Mouse (Mus musculus) stomach, embryonic 15.5 days (tissue): ENCODE measurements at regions not wholly inside any gene's neighbourhood (a gene's known extent, or its start where the extent isn't known, plus 50 kb on each side); places are given as distances from the start of the nearest gene placed in this dataset.
"Not testable (repeated sequence)": the region's sequence is repeated elsewhere in the genome, so short reads cannot be mapped to it uniquely, and the experiment has no call there.

Experiments used
- ATAC-seq: fragments of 200-750 bp; cut with Nextera tagmentation; 2 replicates; pipeline ENCODE4 v1.8.0; 2017; ENCODE audit warnings: low read depth, moderate number of reproducible peaks, moderate TSS enrichment; ENCODE audit not compliant: insufficient read depth, low FRiP score
- H3K27ac ChIP-seq: fragments of 300-500 bp; sonication (generic); 2 replicates; pipeline ENCODE4 v1.5.1; 2015; ENCODE audit warnings: mild to moderate bottlenecking, inconsistent platforms
- H3K27me3 ChIP-seq: fragments of 300-500 bp; sonication (generic); replicated peaks from 2 replicates; pipeline ENCODE4 v1.6.1; 2015; ENCODE audit warnings: inconsistent platforms
- H3K36me3 ChIP-seq: fragments of 300-500 bp; sonication (generic); 2 replicates; pipeline ENCODE4 v1.6.1; 2015; ENCODE audit warnings: inconsistent platforms
- H3K4me1 ChIP-seq: fragments of 300-500 bp; sonication (generic); 2 replicates; pipeline ENCODE4 v1.6.1; 2015; ENCODE audit warnings: inconsistent platforms
- H3K4me2 ChIP-seq: fragments of 300-500 bp; sonication (generic); 2 replicates; pipeline ENCODE4 v1.6.1; 2015; ENCODE audit warnings: mild to moderate bottlenecking, inconsistent platforms
- H3K4me3 ChIP-seq: fragments of 300-500 bp; sonication (generic); replicated peaks from 2 replicates; pipeline ENCODE4 v1.5.1; 2015; ENCODE audit warnings: inconsistent platforms
- H3K9ac ChIP-seq: fragments of 300-500 bp; sonication (generic); 2 replicates; pipeline ENCODE4 v1.6.1; 2015; ENCODE audit warnings: inconsistent platforms
- H3K9me3 ChIP-seq: fragments of 300-500 bp; sonication (generic); 2 replicates; pipeline ENCODE4 v1.6.1; 2016; ENCODE audit warnings: inconsistent platforms
- WGBS: fragments of 180-500 bp; shearing (Covaris S2); methylation state at CpG from one replicate; pipeline ENCODE4 v1.1.7; 2015; 5-methylcytosine and 5-hydroxymethylcytosine counted together

GRCm38 (mm10) chr13:57042514-57042913 is 146.7 kb upstream of the Trpc7 start:
- Histone ChIP-seq H3K9me3 (no peaks in the 10 kb centered on the region), H3K4me1 (0 out of 2 replicates have a peak, but pooled peaks cover 3% of the 10 kb centered on the region), H3K4me3 (no peak overlapping the region), H3K27ac (no peak overlapping the region), H3K27me3 (no peaks in the 10 kb centered on the region), H3K9ac (no peak overlapping the region), H3K4me2 (no peak overlapping the region), H3K36me3 (no peaks in the 10 kb centered on the region)
- WGBS: 74% methylated on average over 5 of the region's 5 CpGs
- ATAC-seq: no peak

GRCm38 (mm10) chr13:57032871-57033270 is 137.1 kb upstream of the Trpc7 start:
- no peak overlapping the region for H3K9ac ChIP-seq
- 76% methylated on average over 4 of the region's 4 CpGs for WGBS
- no peaks in the 10 kb centered on the region for H3K36me3 ChIP-seq
- no peaks in the 10 kb centered on the region for H3K4me1 ChIP-seq
- no peak overlapping the region for H3K4me3 ChIP-seq
- ATAC-seq: no peak
- no peaks in the 10 kb centered on the region for H3K27me3 ChIP-seq
- no peaks in the 10 kb centered on the region for H3K9me3 ChIP-seq
- H3K4me2 ChIP-seq: no peak overlapping the region
- H3K27ac ChIP-seq: no peak overlapping the region

GRCm38 (mm10) chr13:57017553-57018341 is 122.0 kb upstream of the Trpc7 start:
- Histone ChIP-seq H3K4me2 (no peak overlapping the region), H3K4me3 (no peak overlapping the region), H3K9ac (no peak overlapping the region), H3K4me1 (no peaks in the 10 kb centered on the region), H3K27ac (no peak overlapping the region), H3K36me3 (no peaks in the 10 kb centered on the region), H3K27me3 (no peaks in the 10 kb centered on the region), H3K9me3 (no peaks in the 10 kb centered on the region)
- no peak for ATAC-seq
- 66% methylated on average over 11 of the region's 11 CpGs for WGBS

GRCm38 (mm10) chr13:57016465-57017272 is 120.9 kb upstream of the Trpc7 start:
- ATAC-seq: no peak
- H3K4me1 ChIP-seq: no peaks in the 10 kb centered on the region
- H3K4me2 ChIP-seq: no peak overlapping the region
- H3K9me3 ChIP-seq: no peaks in the 10 kb centered on the region
- no peak overlapping the region for H3K4me3 ChIP-seq
- no peaks in the 10 kb centered on the region for H3K27me3 ChIP-seq
- no peak overlapping the region for H3K9ac ChIP-seq
- no peak overlapping the region for H3K27ac ChIP-seq
- H3K36me3 ChIP-seq: no peaks in the 10 kb centered on the region
- 45% methylated on average over 13 of the region's 13 CpGs for WGBS

- H3K9me3 ChIP-seq, H3K27me3 ChIP-seq, H3K36me3 ChIP-seq, H3K4me1 ChIP-seq, H3K4me2 ChIP-seq, ATAC-seq, H3K4me3 ChIP-seq, H3K27ac ChIP-seq, H3K9ac ChIP-seq: not testable (repeated sequence)
- 91% methylated on average over 8 of the region's 8 CpGs for WGBS
Measured at GRCm38 (mm10) chr13:57007236-57007635, 111.4 kb upstream of the Trpc7 start.

- Histone ChIP-seq H3K4me2 (no peak overlapping the region), H3K9me3 (no peaks in the 10 kb centered on the region), H3K9ac (no peak overlapping the region), H3K27ac (no peak overlapping the region), H3K36me3 (no peaks in the 10 kb centered on the region), H3K4me3 (no peak overlapping the region), H3K27me3 (no peaks in the 10 kb centered on the region), H3K4me1 (no peaks in the 10 kb centered on the region)
- WGBS: 41% methylated on average over 8 of the region's 8 CpGs
- no peak for ATAC-seq
Measured at GRCm38 (mm10) chr13:57003565-57004132, 107.9 kb upstream of the Trpc7 start.

- no peak for ATAC-seq
Measured at GRCm38 (mm10) chr13:56992022-56992421, 96.2 kb upstream of the Trpc7 start.

GRCm38 (mm10) chr13:56974063-56974462 is 78.3 kb upstream of the Trpc7 start:
- 74% methylated on average over 3 of the region's 3 CpGs for WGBS
- no peak for ATAC-seq
- no peak overlapping the region for H3K4me3 ChIP-seq
- H3K4me1 ChIP-seq: no peaks in the 10 kb centered on the region
- H3K36me3 ChIP-seq: no peaks in the 10 kb centered on the region
- no peaks in the 10 kb centered on the region for H3K27me3 ChIP-seq
- H3K4me2 ChIP-seq: no peak overlapping the region
- no peaks in the 10 kb centered on the region for H3K9me3 ChIP-seq
- H3K9ac ChIP-seq: no peak overlapping the region
- H3K27ac ChIP-seq: no peak overlapping the region

More at GRCm38 (mm10) chr13:56992022-56992421, 96.2 kb upstream of the Trpc7 start:
- H3K9me3 ChIP-seq: no peaks in the 10 kb centered on the region
- no peak overlapping the region for H3K4me3 ChIP-seq
- no peaks in the 10 kb centered on the region for H3K27me3 ChIP-seq
- no peak overlapping the region for H3K27ac ChIP-seq
- H3K4me1 ChIP-seq: no peaks in the 10 kb centered on the region
- no peak overlapping the region for H3K4me2 ChIP-seq
- no peak overlapping the region for H3K9ac ChIP-seq
- no peaks in the 10 kb centered on the region for H3K36me3 ChIP-seq

- Histone ChIP-seq H3K9me3 (no peaks in the 10 kb centered on the region), H3K27ac (no peak overlapping the region), H3K9ac (no peak overlapping the region), H3K27me3 (no peaks in the 10 kb centered on the region), H3K4me3 (no peak overlapping the region), H3K36me3 (no peaks in the 10 kb centered on the region), H3K4me2 (no peak overlapping the region), H3K4me1 (no peaks in the 10 kb centered on the region)
- 39% methylated on average over 5 of the region's 5 CpGs for WGBS
- ATAC-seq: no peak
Measured at GRCm38 (mm10) chr13:56955358-56955757, 59.6 kb upstream of the Trpc7 start.

GRCm38 (mm10) chr13:56948086-56948485 is 52.3 kb upstream of the Trpc7 start:
- H3K4me3 ChIP-seq: no peak overlapping the region
- no peaks in the 10 kb centered on the region for H3K4me1 ChIP-seq
- no peaks in the 10 kb centered on the region for H3K27me3 ChIP-seq
- no peak overlapping the region for H3K4me2 ChIP-seq
- H3K36me3 ChIP-seq: no peaks in the 10 kb centered on the region
- no peak overlapping the region for H3K27ac ChIP-seq
- WGBS: 86% methylated on average over 6 of the region's 6 CpGs
- no peak overlapping the region for H3K9ac ChIP-seq
- no peaks in the 10 kb centered on the region for H3K9me3 ChIP-seq
- no peak for ATAC-seq

GRCm38 (mm10) chr13:56947266-56947665 is 51.5 kb upstream of the Trpc7 start:
- Histone ChIP-seq H3K27me3 (no peaks in the 10 kb centered on the region), H3K4me2 (no peak overlapping the region), H3K4me3 (no peak overlapping the region), H3K9ac (no peak overlapping the region), H3K27ac (no peak overlapping the region), H3K9me3 (no peaks in the 10 kb centered on the region), H3K4me1 (no peaks in the 10 kb centered on the region), H3K36me3 (no peaks in the 10 kb centered on the region)
- ATAC-seq: no peak
- WGBS: 77% methylated on average over 7 of the region's 7 CpGs
